18 mouse cellular contexts compared by ENCODE assay signal in the genomic region with DNA sequence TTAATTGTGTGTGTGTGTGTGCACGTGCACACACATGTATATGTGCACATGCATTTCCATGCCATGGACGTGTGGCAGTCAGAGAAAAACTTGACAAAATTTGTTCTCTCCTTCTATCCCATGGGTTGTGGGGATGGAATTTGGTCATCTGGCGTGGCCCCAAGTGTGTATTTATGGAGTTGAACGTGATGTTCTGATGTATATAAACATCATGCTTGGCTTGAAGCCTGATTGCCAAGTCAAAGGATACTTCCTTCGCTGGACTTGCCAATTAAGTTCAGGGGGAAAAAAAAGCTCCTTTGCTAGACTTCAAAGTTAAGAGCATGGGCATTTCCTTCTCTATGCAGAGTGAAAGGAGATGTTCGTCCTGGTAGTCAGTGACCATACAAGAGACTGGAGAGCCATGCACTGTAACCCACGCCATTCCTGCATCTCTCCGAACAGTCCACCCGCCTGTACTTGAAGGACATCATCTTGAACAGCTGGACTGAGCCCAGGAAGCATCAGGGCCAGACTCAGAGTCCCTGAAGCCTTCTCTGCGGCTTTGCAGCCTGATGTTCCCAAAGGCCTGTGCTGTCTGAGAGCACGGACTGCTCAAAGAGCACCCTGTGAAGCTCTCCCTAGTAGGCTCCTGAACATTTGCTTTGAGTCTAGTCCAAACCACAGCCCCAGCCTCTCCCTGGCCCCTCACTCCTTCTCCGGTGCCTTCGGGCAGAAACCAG.
DNase-seq lines count a peak whose midpoint lies in the region; ATAC-seq and TF ChIP-seq lines count a peak whose summit lies in the region.
"Had no signal": no experiment of that assay in that cellular context is flagged by ENCODE, and none has a peak within 500 bp of the region (broad histone marks: within the 10 kb centered on the region; RNA-seq: fewer than 3 reads in every experiment).

No protein-coding gene starts in this region.

- H3K9me3 ChIP-seq in embryonic facial prominence, embryonic 15.5 days (replicated peaks), result no peaks in the 10 kb centered on the region

- H3K4me3 ChIP-seq in layer of hippocampus, adult 2 months, result no peak overlapping the region
- H3K4me3 ChIP-seq in embryonic facial prominence, embryonic 15.5 days (replicated peaks), result no peak overlapping the region
- H3K4me3 ChIP-seq: midbrain, embryonic 10.5 days had no signal

- no peak for TF ChIP-seq CTCF in layer of hippocampus, adult 2 months (conservative IDR thresholded peaks at IDR 0.05)

- H3K4me2 ChIP-seq in embryonic facial prominence, embryonic 15.5 days (replicated peaks), result no peak overlapping the region

- H3K36me3 ChIP-seq in embryonic facial prominence, embryonic 15.5 days, result no peaks in the 10 kb centered on the region
- H3K36me3 ChIP-seq: midbrain, embryonic 10.5 days had no signal

- peak; percentile 3 for DNase-seq in heart, adult 8-10 months (ENCODE audit: low spot score)
- no peak for DNase-seq in heart, postnatal 36 days
- DNase-seq in layer of hippocampus, adult 2 months (ENCODE audit: low spot score in 2 of 2), result no peak
- no peak for DNase-seq in layer of hippocampus, postnatal 10 days (ENCODE audit: low spot score in 2 of 2)
- peak; percentile 47 for DNase-seq in lung, postnatal 14 days
- DNase-seq in spleen, adult 18-20 months, result no peak
- DNase-seq in left cerebral cortex, postnatal 10 days (ENCODE audit: extremely low spot score in 1 of 2, low spot score in 2 of 2), result no peak
- DNase-seq: adrenal gland, postnatal 36 days; B cell, adult 2 months; cerebellum, adult 9-11 months; embryo, embryonic 11 days; kidney, postnatal 36 days; layer of hippocampus, postnatal 36 days; left cerebral cortex, postnatal 4 days; right cerebral cortex, adult 18-20 months had no signal

- ATAC-seq in embryonic facial prominence, embryonic 15.5 days (ENCODE audit: insufficient number of reproducible peaks, low FRiP score, low TSS enrichment, low read depth), result peak; percentile 61
- ATAC-seq: Patski had no signal

- peak overlapping the region; percentile 32; the same call in 1 of the 2 replicates for H3K27ac ChIP-seq in layer of hippocampus, adult 2 months
- peak overlapping the region; percentile 58 for H3K27ac ChIP-seq in embryonic facial prominence, embryonic 15.5 days (replicated peaks)
- H3K27ac ChIP-seq: midbrain, embryonic 10.5 days had no signal

- H3K4me1 ChIP-seq in embryonic facial prominence, embryonic 15.5 days, result peaks cover 6% of the 10 kb centered on the region; the same call in 1 of the 2 replicates
- H3K4me1 ChIP-seq: midbrain, embryonic 10.5 days had no signal

- intact Hi-C loops in heart, postnatal 36 days (cut with DNase I), result no loop called here
- intact Hi-C loops in left cerebral cortex, postnatal 10 days (cut with DNase I), result no loop called here

- 67% methylated on average over 13 of the region's 13 CpGs for WGBS in embryonic facial prominence, embryonic 15.5 days

- H3K9ac ChIP-seq in embryonic facial prominence, embryonic 15.5 days, result no peak overlapping the region

- H3K27me3 ChIP-seq in embryonic facial prominence, embryonic 15.5 days, result no peaks in the 10 kb centered on the region
- H3K27me3 ChIP-seq: Patski had no signal

Comparison
In these comparisons a context has a peak if more than half of its experiments do, and no peak if none do; other contexts are left out.
1. DNase-seq: peak in heart, adult 8-10 months (single experiment) and lung, postnatal 14 days (single experiment); none in heart, postnatal 36 days (0 of 2), layer of hippocampus, adult 2 months (0 of 2), layer of hippocampus, postnatal 10 days (0 of 2), spleen, adult 18-20 months (0 of 2) and left cerebral cortex, postnatal 10 days (0 of 2).